Mouse (Mus musculus) kidney, postnatal 36 days (tissue): Measurements from ENCODE around the gene Ptprz1.

ENCODE experiments used
- DNase-seq, 2 experiments: peaks; one replicate each; pipeline ENCODE4 v3.0.0; 2021 to 2022; ENCODE audit warnings: mixed read lengths in 2 of 2

Gene Ptprz1

DNA sequence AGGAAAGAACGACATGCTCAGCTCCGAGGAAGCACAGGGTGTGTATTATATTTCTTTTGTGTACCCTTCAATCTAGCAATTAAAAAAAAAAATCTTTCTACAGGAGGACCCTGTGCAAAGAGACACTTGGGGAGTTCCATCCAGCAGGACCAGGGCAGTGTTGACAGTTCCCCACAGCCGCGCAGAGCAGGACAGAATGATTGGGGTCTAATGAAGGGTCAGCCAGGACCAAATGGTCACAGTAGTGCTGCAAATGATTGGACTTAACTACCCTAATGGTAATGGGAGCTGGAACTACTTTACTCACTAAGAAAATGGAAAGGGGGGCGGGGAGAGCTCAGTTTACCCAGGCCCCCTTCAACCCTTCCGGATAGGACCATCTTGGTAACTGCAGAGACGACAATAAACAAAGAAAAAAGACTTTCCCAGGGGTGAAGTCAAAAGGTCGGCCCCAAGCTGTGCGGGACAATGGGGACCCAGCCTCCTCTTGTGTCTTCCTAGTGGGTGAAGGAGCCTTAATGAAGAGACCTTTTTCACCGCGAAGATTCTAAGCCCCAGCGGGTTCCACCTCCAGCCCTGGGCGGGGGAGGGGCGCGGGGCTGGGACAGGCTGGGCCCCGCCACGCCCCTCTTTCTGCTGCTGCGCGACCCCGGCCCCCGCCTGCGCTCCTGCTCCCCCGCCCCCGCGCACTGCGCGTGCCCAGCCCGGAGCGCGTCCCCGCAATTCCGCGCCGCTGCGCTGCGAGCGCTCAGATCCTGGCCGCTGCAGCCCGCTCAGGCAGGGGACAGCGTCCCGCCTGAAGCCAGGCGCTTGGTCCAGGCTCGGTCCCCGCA, at the start of gene Ptprz1:
TSS of gene Ptprz1 (plus strand) at position 722 of the 833 bp plus-strand sequence.
- peak in 1 of 2 experiments; percentile 11 for DNase-seq

DNA sequence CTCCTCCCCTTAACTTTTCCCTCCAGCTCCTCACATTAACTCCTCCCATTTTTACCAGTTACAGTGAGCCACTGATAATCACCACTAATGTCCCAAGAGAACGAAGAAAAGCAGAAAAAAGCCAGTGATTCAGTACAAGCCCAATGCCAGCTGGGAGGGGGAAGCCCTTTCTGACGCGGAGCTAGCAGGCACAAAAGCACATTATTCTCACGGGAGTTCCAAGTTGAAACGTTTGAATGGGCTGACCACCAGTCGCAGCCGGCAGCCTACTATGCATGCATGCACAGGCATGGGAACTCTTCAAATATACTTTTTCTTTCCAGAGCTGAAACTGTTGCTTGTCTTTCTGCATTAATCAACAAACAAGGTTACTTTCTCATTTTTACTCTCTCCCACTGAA, 41.7 kb upstream of the Ptprz1 start:
- no peak for DNase-seq

DNA sequence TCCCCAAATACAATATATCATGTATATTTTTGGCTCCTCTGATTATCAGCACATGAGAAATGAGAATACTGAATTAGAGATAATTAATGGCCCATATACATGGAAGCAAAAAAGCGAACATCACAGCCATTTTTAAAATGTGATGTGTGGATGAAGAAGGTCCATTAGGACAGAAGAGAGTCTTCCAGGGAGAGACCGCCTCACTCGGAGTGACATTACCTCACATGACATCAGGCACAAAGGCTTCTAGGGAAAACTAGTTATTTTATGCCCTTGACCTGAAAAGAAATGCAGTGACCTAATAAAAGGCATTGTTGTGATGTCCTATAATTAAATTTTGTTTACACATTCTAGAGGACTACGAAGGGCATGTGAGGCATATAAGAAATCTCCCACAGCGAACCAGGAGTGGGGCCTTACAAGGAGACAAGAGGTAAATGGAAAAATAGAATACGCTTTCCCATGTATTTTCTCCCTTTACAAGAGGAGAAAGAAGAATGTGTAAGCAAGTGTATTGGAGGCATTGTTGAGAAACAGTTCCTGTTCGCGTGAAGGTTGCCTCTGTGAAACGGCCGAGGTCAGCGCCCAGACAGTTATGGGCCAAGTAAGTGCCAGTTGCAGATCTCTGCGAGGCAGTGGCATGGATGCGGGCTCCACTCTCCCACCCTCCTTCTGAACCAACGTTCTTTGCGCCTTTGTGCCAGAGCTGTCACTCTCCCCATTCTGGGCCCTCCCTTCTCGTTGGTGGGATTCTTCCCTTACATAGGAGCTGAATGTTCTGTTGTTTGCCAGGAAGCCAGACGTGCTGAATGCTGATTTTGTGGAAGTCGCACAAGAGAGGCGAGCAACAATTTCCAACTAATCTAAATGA, 41.0 kb upstream of the Ptprz1 start:
- DNase-seq: no peak

DNA sequence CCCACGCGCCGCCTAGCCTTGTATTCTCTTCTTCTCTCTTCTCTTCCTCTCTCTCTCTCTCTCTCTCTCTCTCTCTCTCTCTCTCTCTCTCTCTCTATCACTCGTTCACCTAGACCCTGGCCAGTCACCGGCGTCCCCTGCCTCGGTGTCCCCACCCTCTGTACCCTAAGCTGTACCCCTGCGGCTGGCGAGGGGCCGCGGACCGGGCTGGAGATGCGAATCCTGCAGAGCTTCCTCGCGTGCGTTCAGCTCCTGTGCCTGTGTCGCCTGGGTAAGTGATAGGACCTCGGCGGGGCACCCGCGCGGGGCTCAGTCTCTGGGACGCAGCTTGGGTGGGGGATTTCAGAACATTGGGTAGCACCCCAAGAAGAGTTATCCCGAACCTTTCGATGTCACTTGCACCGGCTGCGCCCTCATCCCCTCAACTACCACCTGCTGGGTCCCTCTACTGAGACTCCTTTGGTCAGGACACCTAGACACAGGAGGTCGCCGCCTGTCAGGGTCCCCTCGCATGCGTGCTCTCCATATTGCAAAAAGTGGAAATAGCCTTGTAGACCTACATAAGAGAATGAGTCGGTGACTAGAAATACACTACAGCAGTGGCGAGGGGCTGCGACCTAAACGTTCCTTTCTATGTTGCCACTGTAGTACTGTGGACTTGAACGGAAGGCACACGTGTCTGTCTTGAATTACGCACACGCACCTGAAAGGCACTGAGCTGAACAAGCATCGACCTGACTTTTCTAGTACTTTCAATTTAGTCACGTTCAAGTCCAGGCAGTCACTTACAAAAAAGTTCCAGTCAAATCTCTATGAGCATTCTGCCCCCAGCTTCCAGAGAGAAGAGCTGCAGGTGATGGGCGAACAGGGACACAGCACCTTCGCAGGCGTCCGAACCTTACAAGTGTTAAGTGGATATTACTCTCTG, 576 bp downstream of the Ptprz1 start:
- DNase-seq: no peak

DNA sequence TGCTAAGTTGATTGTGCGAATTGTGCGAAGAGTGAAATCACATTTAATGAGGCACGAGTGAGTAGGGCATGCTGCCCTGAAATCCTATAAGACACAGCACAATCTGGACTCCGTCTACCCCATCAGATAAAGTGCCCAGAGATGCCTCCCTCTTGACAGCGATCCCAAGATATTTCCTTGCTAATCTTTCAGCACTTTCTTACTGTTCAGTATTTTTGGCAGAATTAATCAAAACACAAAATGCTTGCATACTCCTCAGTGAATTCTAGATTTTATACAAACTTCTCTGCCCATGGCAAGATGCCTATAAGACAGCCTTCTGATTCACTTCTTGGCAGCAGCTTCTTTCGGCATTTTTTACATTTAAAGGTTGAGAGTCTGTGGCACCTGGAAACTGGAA, 12.7 kb downstream of the Ptprz1 start:
- no peak for DNase-seq

DNA sequence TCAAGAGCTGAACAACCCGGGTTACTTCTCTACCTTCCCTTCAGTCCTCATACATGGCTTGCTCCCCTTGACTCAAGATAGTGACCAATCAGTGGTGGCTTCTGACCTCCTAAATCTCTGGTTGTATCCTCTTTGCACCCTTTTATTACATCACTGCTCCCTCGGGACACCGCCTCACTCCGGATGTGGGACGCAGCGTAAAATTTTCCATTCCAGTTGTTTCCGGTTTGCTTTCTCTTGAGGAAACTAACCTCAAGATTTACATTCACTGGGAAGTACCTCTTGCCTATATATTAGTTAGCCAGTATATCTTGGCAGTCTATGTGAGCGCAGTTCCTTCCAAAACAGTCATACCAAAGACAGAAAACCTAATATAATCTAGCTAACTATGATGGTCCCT, 14.0 kb downstream of the Ptprz1 start:
- no peak for DNase-seq

DNA sequence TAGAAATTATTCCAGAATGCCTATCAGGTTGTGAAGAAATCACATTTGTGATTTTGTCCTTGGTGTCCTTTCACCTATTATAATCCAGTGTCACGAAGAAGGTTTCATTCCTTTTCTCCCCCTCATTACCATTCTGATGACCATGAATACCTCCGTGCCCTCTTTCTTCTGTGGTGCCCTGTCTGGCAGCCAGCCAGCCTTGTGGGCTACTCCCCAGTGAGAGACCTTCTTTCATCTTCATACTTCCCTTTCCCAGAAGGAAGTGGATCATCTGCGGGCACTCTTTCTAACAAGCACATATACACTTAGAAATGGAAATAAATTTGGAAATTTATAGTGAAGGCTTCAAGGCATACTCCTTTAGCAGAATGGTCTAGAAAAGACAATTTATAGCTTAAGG, 26.7 kb downstream of the Ptprz1 start:
- DNase-seq: no peak

DNA sequence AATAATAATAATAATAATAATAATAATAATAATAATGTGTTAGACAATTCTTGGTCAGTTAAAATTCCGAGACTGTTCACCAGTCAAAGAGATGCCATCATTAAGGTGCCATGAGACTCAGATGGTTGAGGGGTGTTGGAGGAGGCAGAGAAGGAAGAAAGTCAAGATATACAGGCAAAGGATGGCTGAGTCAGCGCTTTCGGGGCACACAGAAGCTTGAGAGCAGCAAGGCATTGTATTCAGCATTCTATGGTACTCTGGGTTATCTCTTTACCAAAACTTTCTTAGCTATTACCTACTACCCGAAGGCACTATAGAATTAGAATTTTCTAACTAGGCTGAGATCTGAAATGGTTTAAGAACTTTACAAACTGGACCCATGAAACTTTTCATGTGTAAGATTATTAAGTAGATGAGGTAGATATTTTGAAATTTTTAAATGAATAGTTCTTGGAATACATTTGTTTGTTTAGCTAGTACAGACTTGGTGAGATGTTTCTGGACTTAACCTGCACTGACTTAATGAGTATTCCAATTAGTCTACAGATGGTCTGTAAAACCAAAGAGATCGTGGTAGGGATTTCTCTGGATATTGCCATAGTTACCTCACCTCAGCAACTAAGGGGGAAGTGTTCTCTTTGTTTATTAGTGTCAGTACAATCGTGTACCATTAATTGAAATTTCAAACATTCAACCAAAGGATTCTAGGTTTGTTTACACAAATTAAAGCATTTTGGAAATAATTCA, 33.4 kb downstream of the Ptprz1 start:
- DNase-seq: no peak

DNA sequence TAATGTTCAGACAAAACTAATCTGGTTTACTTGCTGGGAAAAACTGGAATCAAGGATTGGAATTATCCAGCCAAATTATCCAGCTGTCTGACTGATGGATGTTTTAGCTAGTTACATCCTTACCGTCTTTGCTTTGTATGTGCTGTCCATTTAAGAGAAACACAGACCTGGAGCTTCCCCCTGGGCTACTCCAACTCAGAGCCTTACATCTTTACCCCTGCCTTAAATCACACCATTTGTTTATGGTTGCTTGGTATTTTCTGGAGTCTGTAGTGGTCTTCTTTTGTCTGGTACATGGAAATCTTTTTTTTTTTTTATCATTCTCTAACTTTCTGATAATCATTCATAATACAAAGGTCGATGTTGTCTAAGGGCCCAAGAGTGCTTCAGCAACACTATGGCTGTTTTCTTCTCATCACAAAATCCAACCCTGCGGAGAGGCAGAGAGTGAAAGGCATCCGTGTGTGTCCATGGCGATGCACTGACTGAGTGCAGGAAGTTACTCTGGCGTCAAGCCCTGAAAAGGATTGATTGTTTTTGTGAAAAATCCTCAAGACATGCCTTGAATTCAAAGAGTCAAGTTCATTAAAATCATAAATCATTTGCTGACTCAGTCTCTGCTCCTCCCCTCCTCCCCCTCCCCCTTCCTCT, 34.1 kb downstream of the Ptprz1 start:
- no peak for DNase-seq

DNA sequence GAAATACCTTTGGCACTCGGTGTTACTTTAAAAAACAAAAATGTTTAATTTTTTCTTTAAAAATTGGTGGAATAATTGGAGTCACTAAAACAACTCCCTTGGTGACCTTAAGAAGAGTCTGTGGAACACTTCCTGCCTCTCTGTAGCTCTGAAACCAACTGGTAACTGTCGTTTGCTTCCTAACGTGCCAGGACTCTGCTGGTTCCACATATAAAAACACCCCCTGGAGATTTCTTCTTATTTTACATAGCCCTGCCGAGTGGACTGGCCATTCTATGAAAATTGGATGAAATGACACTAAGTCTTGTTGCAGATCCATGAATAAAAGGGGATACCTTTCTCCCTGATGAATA, 34.6 kb downstream of the Ptprz1 start:
- DNase-seq: no peak

DNA sequence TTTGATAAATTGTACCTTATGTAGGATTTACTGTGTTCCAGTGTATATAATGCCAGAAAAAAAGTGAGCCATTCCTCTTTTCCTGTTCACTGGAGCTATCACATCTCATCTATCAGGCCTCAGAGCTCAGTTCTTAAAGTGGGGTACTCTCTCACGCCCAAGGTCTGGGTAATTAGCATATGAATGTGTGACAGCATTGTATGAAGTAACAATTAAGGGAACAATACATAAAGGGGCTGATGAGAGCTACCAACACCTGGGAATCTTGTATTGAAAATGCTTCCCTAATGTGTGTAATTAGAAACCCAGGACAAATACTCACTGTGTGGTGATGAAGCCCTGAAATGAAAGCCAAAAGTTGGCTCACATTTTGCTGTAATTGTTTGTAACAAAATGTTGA, 47.6 kb downstream of the Ptprz1 start:
- DNase-seq: no peak

DNA sequence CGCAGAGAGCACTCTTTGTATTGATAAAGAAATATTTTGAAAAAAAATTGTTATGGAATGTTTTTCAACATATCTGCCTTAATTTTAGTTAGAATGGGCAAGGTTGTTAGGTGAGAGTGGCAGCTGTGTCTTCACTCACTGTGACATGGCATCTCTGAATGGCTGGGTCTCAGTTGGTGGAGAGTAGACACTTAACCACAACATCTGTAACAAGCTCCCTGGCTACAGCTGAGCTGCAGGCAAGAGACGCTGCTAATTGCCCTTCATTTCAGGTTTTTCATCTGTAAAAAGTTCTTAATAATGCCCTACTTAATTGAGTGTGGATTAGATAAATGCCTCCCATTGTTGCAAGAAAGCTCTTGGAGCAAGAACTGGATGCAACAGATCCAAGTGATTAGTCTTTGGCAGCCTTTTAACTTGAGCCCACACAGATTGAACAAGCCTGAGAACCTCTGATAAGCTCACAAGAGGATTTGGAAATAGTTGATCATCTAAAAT, 57.5 kb downstream of the Ptprz1 start:
- no peak for DNase-seq

DNA sequence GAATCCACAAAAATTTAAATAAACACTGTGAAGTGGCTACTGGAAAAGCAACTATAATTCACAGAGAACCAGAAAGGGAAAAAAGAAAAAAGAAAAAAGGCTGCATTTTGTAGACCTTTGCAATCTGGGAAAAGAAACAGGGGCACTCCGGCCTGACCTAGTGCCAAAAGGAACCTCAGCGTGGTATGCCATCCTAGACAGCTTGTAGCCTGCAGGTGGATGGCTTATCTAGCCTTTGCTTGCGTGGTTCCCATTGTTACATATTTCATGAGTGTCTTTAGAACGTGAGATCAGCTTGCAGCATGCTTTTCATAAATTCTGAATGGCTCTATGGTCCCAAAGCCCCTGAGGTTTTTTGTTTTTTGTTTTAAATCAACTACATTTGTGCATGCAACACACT, 61.8 kb downstream of the Ptprz1 start:
- DNase-seq: no peak

DNA sequence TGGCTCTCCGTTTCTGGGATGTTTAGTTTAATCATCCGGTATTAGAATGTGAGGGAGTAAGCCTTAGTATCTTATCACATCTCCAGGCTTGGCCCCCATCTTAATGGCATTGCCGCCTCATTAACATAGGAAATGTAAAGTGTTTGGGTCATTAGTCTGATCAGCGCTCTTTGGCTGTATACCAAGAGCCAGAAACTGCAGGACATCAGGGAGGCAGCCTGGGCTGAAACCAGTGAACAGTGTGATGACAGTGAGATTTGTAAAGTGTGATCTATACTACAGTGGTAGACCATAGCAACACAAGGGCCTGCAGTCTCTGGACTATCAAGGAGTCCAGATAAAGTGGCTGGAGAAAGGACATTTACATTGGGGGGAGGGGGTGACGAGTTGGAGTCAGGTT, 62.2 kb downstream of the Ptprz1 start:
- DNase-seq: no peak

DNA sequence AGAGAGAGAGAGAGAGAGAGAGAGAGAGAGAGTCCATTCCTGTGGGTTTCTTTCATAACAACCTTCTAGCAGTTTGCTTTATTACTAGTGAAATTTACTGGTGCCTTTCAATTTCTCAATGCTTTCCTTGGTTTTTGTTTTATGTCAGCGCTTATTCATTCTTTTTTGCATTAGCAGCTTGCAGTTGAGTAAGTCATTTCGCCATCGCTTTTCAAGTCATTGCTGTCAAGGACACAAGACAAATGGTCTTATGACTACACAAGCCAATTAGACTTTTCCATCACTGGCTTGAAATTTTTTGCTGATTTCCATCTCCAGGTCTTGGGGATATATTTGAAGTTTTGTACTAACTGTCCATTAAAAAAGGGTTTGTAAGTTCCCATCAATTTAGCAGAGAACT, 68.9 kb downstream of the Ptprz1 start:
- DNase-seq: no peak

DNA sequence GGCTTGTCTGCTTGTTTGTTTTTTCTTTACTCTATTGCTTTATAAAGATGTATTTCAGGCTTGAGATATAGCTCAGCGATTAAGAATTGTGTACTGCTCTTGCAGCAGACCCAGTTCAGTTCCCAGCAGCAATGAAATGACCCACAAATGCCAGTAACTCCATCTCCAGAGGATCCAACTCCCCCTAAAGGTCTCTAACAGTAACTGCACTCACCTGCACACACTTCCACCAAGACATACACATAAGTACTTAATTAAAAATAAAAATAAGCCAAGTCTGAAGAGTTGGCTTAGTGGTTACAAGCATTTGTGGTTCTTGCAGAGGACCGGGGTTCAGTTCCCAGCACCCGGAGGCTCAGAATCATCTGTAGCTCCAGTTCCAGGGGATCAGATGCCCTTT, 88.1 kb downstream of the Ptprz1 start:
- DNase-seq: no peak

DNA sequence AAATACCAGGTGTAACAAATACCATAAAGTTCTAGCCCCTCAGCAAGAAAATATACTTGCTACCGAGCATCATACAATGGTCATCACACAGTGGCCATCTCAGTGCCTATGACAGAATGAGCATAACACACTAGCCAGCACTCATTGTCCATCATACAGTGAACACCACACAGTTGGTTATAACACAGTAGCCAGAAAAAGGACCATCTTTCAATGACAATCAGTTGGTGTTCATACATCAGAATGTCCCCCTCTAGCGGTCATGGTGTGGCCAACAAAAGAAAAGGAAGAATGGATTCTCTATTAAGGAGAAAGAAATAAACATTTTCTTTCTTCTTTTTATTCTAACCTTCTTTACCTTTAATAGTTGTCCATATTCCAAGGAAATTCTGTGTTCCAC, 92.8 kb downstream of the Ptprz1 start:
- DNase-seq: no peak

DNA sequence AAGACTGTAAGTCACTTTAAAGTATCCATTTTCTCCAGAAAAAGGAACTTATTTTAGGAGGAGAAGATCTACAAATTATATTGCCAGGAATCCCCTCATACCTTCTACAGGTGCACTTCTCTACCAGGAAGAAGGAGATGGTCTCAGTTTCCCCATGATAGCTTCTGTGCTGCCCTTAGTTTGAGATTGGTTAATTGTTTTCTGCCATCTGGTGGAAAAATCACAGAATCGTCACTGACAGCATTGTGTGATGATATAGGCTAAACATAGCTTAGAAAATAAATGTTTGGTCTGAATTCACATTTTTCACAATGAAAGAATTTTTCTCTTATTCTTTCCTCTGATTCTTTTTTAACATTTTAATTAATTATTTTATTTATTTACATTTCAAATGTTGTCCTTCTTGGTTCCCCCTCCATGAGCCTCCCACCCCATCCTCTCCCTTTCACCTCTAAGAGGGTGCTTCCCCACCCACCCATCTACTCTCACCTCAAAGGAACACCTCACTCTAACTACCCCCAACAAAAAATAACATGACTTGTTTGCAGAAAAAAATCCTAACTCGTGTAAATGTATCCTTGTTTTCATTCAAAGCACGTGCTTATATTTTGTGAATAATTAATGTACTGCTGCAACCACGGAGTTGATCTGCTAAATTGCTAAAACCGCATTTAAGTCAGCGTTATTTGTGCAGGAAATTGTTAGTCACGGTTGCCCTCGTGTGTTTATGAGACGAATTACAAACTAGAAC, 108.6 kb downstream of the Ptprz1 start:
- no peak for DNase-seq

DNA sequence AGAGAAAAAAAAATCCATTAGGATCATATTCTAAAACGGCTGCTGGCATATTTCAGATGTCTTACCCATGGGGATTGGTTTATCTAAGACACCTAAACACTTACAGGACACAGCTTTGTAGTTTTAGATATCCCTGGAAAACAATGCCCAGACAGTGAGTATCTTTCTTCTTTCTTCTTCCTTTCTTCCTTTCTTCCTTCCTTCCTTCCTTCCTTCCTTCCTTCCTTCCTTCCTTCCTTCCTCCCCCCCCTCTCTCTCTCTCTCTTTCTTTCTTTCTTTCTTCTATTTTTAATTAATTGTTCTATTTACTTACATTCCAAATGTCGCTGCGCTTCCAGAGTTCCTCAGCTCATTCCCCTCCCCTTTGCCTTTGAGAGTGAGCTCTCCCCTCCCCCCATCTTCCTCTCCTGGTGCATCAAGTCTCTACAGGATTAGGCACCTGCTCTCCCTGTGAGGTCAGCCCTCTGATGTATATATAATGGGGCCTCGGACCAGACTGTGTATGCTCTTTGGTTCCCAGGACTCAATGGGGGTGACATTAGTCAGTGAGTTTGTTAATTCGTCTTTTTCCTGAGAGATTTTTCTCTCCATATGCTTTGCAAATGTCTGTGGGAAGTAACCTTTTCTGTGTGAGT, 109.3 kb downstream of the Ptprz1 start:
- no peak for DNase-seq

DNA sequence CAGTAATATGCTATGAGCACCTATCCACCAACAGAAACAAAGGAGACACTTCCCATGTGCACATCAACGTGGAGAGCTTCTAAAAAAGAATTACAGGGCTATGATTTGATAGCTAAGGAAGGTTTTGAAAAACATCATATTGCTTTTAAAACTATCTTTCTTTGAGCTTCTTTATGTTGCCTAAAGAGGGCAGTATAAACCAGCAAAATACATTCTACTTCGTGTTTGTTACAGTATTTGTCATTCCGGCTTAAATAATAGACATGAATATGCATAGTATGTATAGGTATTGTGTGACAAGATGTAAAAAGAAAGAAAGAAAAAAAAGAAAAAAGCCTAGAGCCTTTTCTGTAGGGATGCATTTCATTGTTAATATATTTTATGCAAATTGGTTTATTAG, 127.8 kb downstream of the Ptprz1 start:
- no peak for DNase-seq
